Mouse (Mus musculus) left cerebral cortex, postnatal 14 days (tissue): ENCODE measurements at regions not wholly inside any gene's neighbourhood (a gene's known extent, or its start where the extent isn't known, plus 50 kb on each side); places are given as distances from the start of the nearest gene placed in this dataset.

Source experiments
- DNase-seq, 2 experiments: peaks; one replicate each; pipeline ENCODE4 v3.0.0; 2021 to 2022; ENCODE audit warnings: low spot score in 2 of 2, mixed read lengths in 1 of 2
- intact Hi-C: fragments of 180-260 bp; cut with DNase I; formaldehyde crosslinking; loops from one replicate; pipeline ENCODE4 v1.15.1; 2025

- peak in 1 of 2 experiments; percentile 8 for DNase-seq
These were observed 1760.2 kb upstream of the Acvr2a start for GRCm38 (mm10) chr2:47053689-47054088.

GRCm38 (mm10) chr2:47074191-47074590, 1739.7 kb upstream of the Acvr2a start:
- DNase-seq, result no peak
- intact Hi-C loops, result no loop called here

More at GRCm38 (mm10) chr2:47053689-47054088, 1760.2 kb upstream of the Acvr2a start:
- intact Hi-C loops, result loop anchor here (5.0 to 10.0 kb wide), 2 partner anchors 244 to 371 kb away; no protein-coding TSS in a partner anchor

GRCm38 (mm10) chr2:47075225-47075624, 1738.7 kb upstream of the Acvr2a start:
- no peak for DNase-seq
- intact Hi-C loops, result no loop called here

GRCm38 (mm10) chr2:47088635-47089034, 1725.3 kb upstream of the Acvr2a start:
- intact Hi-C loops, result no loop called here
- DNase-seq, result peak in 1 of 2 experiments; percentile 3

GRCm38 (mm10) chr2:47095993-47096392, 1717.9 kb upstream of the Acvr2a start:
- no peak for DNase-seq
- intact Hi-C loops, result no loop called here

GRCm38 (mm10) chr2:47139435-47139834, 1674.5 kb upstream of the Acvr2a start:
- no peak for DNase-seq
- intact Hi-C loops, result no loop called here

- intact Hi-C loops, result no loop called here
These were observed 1629.7 kb upstream of the Acvr2a start for GRCm38 (mm10) chr2:47184067-47184802.

More at GRCm38 (mm10) chr2:47184067-47184802, 1629.7 kb upstream of the Acvr2a start:
- no peak for DNase-seq
